8 mouse cellular contexts compared by ENCODE assay signal in the genomic region with DNA sequence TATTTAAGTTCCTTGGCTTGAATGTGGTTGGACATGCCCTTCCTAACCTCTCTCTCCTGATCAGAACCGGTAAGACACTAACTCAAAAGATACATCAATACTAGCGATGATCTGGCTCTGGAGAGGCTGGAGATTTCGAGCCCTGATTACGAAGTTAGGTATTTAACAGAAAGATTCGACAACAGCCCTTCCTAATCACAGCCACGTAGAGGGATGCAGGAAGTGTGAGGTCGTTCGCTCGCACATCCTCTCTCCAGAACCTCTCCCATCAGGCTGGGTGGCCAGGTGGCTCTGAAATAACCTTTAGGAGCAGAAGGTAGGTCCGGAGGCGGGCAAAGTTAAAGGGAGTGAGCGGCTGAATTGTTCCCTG. TPM values are rescaled to one million over a fixed set of nuclear protein-coding genes. Genes with fewer than 3 reads are reported as not detected.
A peak's percentile ranks its signal among the peaks of the same experiment; 100 is the strongest.
DNase-seq lines count a peak whose midpoint lies in the region; ATAC-seq and TF ChIP-seq lines count a peak whose summit lies in the region.

Gene Spats2, plus strand, starts transcription at position 206 of the 370 bp plus-strand sequence.

- TF ChIP-seq EP300 in liver, embryonic 14.5 days (IDR thresholded peaks at IDR 0.05; ENCODE audit: low read depth) = no peak

- ATAC-seq in lung, embryonic 16.5 days (ENCODE audit: low read depth) = no peak
- no peak for ATAC-seq in hindbrain, embryonic 12.5 days (ENCODE audit: low FRiP score)
- ATAC-seq in liver, embryonic 14.5 days (ENCODE audit: insufficient read depth) = 0 out of 2 replicates have a peak, but pooled peaks have one; percentile 6

- H3K4me2 ChIP-seq in lung, embryonic 16.5 days (ENCODE audit: low read depth, low read length) = peak within 1 kb of the TSS; percentile 85
- H3K4me2 ChIP-seq in hindbrain, embryonic 12.5 days (replicated peaks) = peak within 1 kb of the TSS; percentile 71
- peak within 1 kb of the TSS; percentile 77 for H3K4me2 ChIP-seq in liver, embryonic 14.5 days (ENCODE audit: low read depth)

- H3K4me1 ChIP-seq in lung, embryonic 16.5 days (replicated peaks; ENCODE audit: control insufficient read depth, insufficient read depth, low read length) = peaks cover 21% of the 10 kb centered on the region
- peaks cover 43% of the 10 kb centered on the region for H3K4me1 ChIP-seq in embryonic facial prominence, embryonic 10.5 days
- peaks cover 31% of the 10 kb centered on the region for H3K4me1 ChIP-seq in hindbrain, embryonic 12.5 days
- peaks cover 3 to 11% of the 10 kb centered on the region in 2 experiments; a peak in 2 of 4 replicates for H3K4me1 ChIP-seq in liver, embryonic 14.5 days (replicated peaks; ENCODE audit: control insufficient read depth in 2 of 2, insufficient read depth in 2 of 2, low read length in 1 of 2)

- H3K9ac ChIP-seq in lung, embryonic 16.5 days (ENCODE audit: low read length) = peak within 1 kb of the TSS; percentile 97
- H3K9ac ChIP-seq in hindbrain, embryonic 12.5 days = peak within 1 kb of the TSS; percentile 91
- peak within 1 kb of the TSS; percentile 73 for H3K9ac ChIP-seq in liver, embryonic 14.5 days (replicated peaks)

- H3K4me3 ChIP-seq in lung, embryonic 16.5 days (ENCODE audit: low read length) = peak within 1 kb of the TSS; percentile 81
- H3K4me3 ChIP-seq in embryonic facial prominence, embryonic 10.5 days = peak within 1 kb of the TSS; percentile 94
- peak within 1 kb of the TSS; percentile 76 for H3K4me3 ChIP-seq in hindbrain, embryonic 12.5 days
- peak within 1 kb of the TSS; percentile 67 to 75 for H3K4me3 ChIP-seq in liver, embryonic 14.5 days (ENCODE audit: insufficient read depth in 1 of 2, low read depth in 2 of 2, low read length in 2 of 2)

- under 1% methylated on average over 12 of the region's 12 CpGs for WGBS in lung, embryonic 16.5 days
- WGBS in embryonic facial prominence, embryonic 10.5 days = 2% methylated on average over 12 of the region's 12 CpGs
- WGBS in hindbrain, embryonic 12.5 days = 1% methylated on average over 12 of the region's 12 CpGs
- WGBS in liver, embryonic 14.5 days (ENCODE audit: insufficient replicate concordance) = 3% methylated on average over 12 of the region's 12 CpGs

- H3K36me3 ChIP-seq in lung, embryonic 16.5 days (ENCODE audit: control insufficient read depth, insufficient read depth, low read length) = no peaks in the 10 kb centered on the region
- H3K36me3 ChIP-seq in embryonic facial prominence, embryonic 10.5 days (replicated peaks) = peaks cover 16% of the 10 kb centered on the region
- H3K36me3 ChIP-seq in hindbrain, embryonic 12.5 days = no peaks in the 10 kb centered on the region
- H3K36me3 ChIP-seq in liver, embryonic 14.5 days (replicated peaks; ENCODE audit: control insufficient read depth, insufficient read depth, low read depth) = no peaks in the 10 kb centered on the region

- no peaks in the 10 kb centered on the region for H3K27me3 ChIP-seq in lung, embryonic 16.5 days (ENCODE audit: control insufficient read depth, insufficient read depth, low read depth, low read length)
- H3K27me3 ChIP-seq in embryonic facial prominence, embryonic 10.5 days (replicated peaks; ENCODE audit: low read depth, poor library complexity, severe bottlenecking) = no peaks in the 10 kb centered on the region
- no peaks in the 10 kb centered on the region for H3K27me3 ChIP-seq in hindbrain, embryonic 12.5 days
- peaks cover 5% of the 10 kb centered on the region for H3K27me3 ChIP-seq in liver, embryonic 14.5 days (ENCODE audit: control insufficient read depth, insufficient read depth, low read length)

- no peaks in the 10 kb centered on the region for H3K9me3 ChIP-seq in lung, embryonic 16.5 days (ENCODE audit: control insufficient read depth, low read length)
- no peaks in the 10 kb centered on the region for H3K9me3 ChIP-seq in embryonic facial prominence, embryonic 10.5 days
- no peaks in the 10 kb centered on the region for H3K9me3 ChIP-seq in hindbrain, embryonic 12.5 days (replicated peaks)
- H3K9me3 ChIP-seq in liver, embryonic 14.5 days (ENCODE audit: control insufficient read depth, low read length) = no peaks in the 10 kb centered on the region

- H3K27ac ChIP-seq in lung, embryonic 16.5 days (ENCODE audit: low read length) = peak within 1 kb of the TSS; percentile 92
- peak within 1 kb of the TSS; percentile 99 for H3K27ac ChIP-seq in embryonic facial prominence, embryonic 10.5 days (replicated peaks)
- peak within 1 kb of the TSS; percentile 97 for H3K27ac ChIP-seq in hindbrain, embryonic 12.5 days
- H3K27ac ChIP-seq in liver, embryonic 14.5 days = no peak within 1 kb of the TSS

- no peak for TF ChIP-seq CTCF in liver, embryonic 14.5 days (IDR thresholded peaks at IDR 0.05; ENCODE audit: low read depth)

- DNase-seq in lung, postnatal 4 days = no peak
- DNase-seq in embryonic facial prominence, embryonic 10.5 days (ENCODE audit: low spot score) = no peak
- DNase-seq in liver, embryonic 14.5 days (ENCODE audit: low read depth in 3 of 3, low spot score in 3 of 3) = no peak
- DNase-seq in spleen, adult 18-20 months = no peak
- no peak for DNase-seq in right cerebral cortex, postnatal 25 days
- DNase-seq in lung, adult 18-20 months = no peak

RNA-seq across cellular contexts. Expression of gene Spats2, which starts in this region (rescaled TPM):
- 27.1 and 30.1 TPM in 2 replicates for polyA plus RNA-seq in lung, embryonic 16.5 days (2015; fragmentation: Nextera tagmentation; extraction: Ambion mirVana)
- 60.1 and 62.1 TPM in 2 replicates for polyA plus RNA-seq in embryonic facial prominence, embryonic 10.5 days (2016; fragmentation: Nextera tagmentation; extraction: Ambion mirVana)
- 72.7 and 73.6 TPM in 2 replicates for polyA plus RNA-seq in hindbrain, embryonic 12.5 days (2016; fragmentation: Nextera tagmentation; extraction: Ambion mirVana)
- polyA plus RNA-seq in liver, embryonic 14.5 days (2012; rRNA removed) = 6.5 and 7.7 TPM in 2 replicates
- polyA plus RNA-seq in liver, embryonic 14.5 days (2014; fragmentation: Nextera tagmentation; extraction: Ambion mirVana) = 6.7 and 8.4 TPM in 2 replicates
